Mouse (Mus musculus) stomach, postnatal 0 days (tissue): ENCODE measurements at regions not wholly inside any gene's neighbourhood (a gene's known extent, or its start where the extent isn't known, plus 50 kb on each side); places are given as distances from the start of the nearest gene placed in this dataset.

Experiments used
- CTCF ChIP-seq: IDR thresholded peaks from 2 replicates; pipeline ENCODE4 v1.5.1; 2016; ENCODE audit warnings: antibody characterized with exemption, low read depth, mild to moderate bottlenecking, moderate library complexity
- EP300 ChIP-seq: optimal IDR thresholded peaks from 2 replicates; pipeline ENCODE3; 2016; ENCODE audit warnings: antibody characterized with exemption

DNA sequence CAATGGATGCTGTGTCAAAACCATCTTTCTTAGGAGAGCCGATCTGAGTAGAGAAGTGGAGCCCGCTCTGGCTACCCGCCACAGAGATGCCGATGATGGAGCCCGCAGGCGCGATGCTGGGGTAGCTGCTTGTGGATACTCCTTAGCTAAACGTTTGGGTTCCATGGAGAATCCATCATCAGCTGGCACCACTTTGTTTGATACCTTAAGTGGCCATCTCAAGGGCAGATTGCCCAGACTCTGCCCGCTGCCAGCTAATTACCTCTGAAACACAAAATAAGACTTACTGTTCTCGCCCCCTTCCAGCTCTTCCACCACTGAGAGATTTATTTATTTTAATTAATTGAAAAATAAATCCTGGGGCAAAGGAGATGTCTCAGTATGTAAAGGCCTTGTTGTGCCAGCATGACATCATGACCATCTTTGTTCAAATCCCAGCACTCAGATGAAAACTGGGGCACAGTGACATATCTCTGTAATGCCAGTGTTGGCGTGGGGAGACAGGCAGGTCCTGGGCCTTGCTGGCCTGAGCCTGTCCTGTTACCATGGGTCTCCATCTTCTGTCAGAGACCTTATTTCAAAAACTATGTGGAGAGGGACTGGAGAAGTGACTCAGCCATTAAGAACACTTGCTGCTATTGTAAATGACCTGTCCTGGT is 132.1 kb upstream of the Fermt1 start:
- TF ChIP-seq CTCF, result no peak
- no peak for TF ChIP-seq EP300
